Mouse (Mus musculus): ENCODE data around the gene Acap3.

DNA sequence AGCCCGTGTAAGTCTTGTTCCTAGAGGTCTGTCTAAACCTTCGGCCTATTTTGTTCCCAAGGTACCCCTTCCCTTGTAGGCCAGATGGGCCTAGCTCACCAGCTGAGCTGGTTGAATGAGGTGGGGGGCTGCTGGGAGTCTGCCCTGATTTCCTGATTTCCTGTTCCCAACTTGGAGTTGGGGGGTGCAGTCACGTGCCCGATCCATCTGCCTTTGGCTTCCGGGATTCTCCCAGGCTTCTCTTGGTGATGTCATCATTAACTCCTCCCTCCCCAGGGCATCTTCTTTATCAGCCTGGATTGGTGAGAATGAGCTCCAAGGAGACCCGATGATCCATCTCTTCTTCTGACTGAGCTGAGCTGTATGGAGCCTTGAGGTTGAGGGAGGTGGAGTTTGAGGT is 3.6 kb downstream of the Acap3 start:
- TF ChIP-seq GATA1 (IDR thresholded peaks at IDR 0.05; ENCODE audit: low read depth, low read length) (no peak), CTCF (IDR thresholded peaks at IDR 0.05 in 2 of 3, conservative IDR thresholded peaks at IDR 0.05 in 1 of 3; ENCODE audit: control insufficient read depth in 1 of 3, insufficient read depth in 1 of 3, low read depth in 2 of 3, low read length in 3 of 3, poor library complexity in 1 of 3, severe bottlenecking in 1 of 3) (no peak), MXI1 (IDR thresholded peaks at IDR 0.05; ENCODE audit: low read depth, low read length) (no peak)

Measured in MEL (cell line).